Mouse (Mus musculus) forebrain, embryonic 11.5 days (tissue): ENCODE results near the gene Mrpl22. TPM values are rescaled to one million over a fixed set of nuclear protein-coding genes. Genes with fewer than 3 reads are reported as not detected.
A peak's percentile ranks its signal among the peaks of the same experiment; 100 is the strongest.
"Not testable (repeated sequence)": the region's sequence is repeated elsewhere in the genome, so short reads cannot be mapped to it uniquely, and the experiment has no call there.

Source experiments
- ATAC-seq: fragments of 200-750 bp; cut with Nextera tagmentation; replicated peaks from 2 replicates; pipeline ENCODE4 v1.8.0; 2017; ENCODE audit warnings: moderate TSS enrichment; ENCODE audit not compliant: low FRiP score
- DNase-seq: peaks from one replicate; pipeline ENCODE4 v3.0.0-alpha.2; 2017; ENCODE audit warnings: low spot score
- H3K27ac ChIP-seq: fragments of 300-500 bp; sonication (generic); 2 replicates; pipeline ENCODE4 v1.5.1; 2014; ENCODE audit warnings: low read depth, low read length
- H3K27me3 ChIP-seq: fragments of 300-500 bp; sonication (generic); 2 replicates; pipeline ENCODE4 v1.6.1; 2014; ENCODE audit warnings: mild to moderate bottlenecking, low read length, mixed read lengths; ENCODE audit not compliant: control insufficient read depth, insufficient read depth
- H3K36me3 ChIP-seq: fragments of 300-500 bp; sonication (generic); 2 replicates; pipeline ENCODE4 v1.6.1; 2014; ENCODE audit warnings: mild to moderate bottlenecking, low read length, moderate library complexity, mixed read lengths; ENCODE audit not compliant: control insufficient read depth, insufficient read depth
- H3K4me1 ChIP-seq: fragments of 300-500 bp; sonication (generic); replicated peaks from 2 replicates; pipeline ENCODE4 v1.6.1; 2014; ENCODE audit warnings: low read length, mixed read lengths; ENCODE audit not compliant: control insufficient read depth, insufficient read depth
- H3K4me2 ChIP-seq: fragments of 300-500 bp; sonication (generic); 2 replicates; pipeline ENCODE4 v1.6.1; 2014; ENCODE audit warnings: low read depth, mild to moderate bottlenecking, low read length, moderate library complexity, mixed read lengths; ENCODE audit not compliant: severe bottlenecking
- H3K4me3 ChIP-seq: fragments of 300-500 bp; sonication (generic); 2 replicates; pipeline ENCODE4 v1.5.1; 2014; ENCODE audit warnings: low read depth, low read length
- H3K9ac ChIP-seq: fragments of 300-500 bp; sonication (generic); 2 replicates; pipeline ENCODE4 v1.6.1; 2014; ENCODE audit warnings: low read length
- H3K9me3 ChIP-seq: fragments of 300-500 bp; sonication (generic); 2 replicates; pipeline ENCODE4 v1.6.1; 2016; ENCODE audit warnings: low read length, mixed read lengths; ENCODE audit not compliant: control insufficient read depth
- WGBS: fragments of 180-500 bp; shearing (Covaris S2); extraction: QIAGEN DNeasy Blood & Tissue Kit; methylation state at CpG from one replicate; pipeline ENCODE4 v1.1.7; 2014; 5-methylcytosine and 5-hydroxymethylcytosine counted together
- polyA plus RNA-seq: library from polyadenylated mRNA; unstranded; fragments of >200 nt; fragmentation: Nextera tagmentation; extraction: Ambion mirVana; gene quantifications from 2 replicates; pipeline ENCODE4 v1.2.1, GENCODE M21; 2014

Gene Mrpl22
- polyA plus RNA-seq, 1 experiment from 2014 or later: 119 TPM

DNA sequence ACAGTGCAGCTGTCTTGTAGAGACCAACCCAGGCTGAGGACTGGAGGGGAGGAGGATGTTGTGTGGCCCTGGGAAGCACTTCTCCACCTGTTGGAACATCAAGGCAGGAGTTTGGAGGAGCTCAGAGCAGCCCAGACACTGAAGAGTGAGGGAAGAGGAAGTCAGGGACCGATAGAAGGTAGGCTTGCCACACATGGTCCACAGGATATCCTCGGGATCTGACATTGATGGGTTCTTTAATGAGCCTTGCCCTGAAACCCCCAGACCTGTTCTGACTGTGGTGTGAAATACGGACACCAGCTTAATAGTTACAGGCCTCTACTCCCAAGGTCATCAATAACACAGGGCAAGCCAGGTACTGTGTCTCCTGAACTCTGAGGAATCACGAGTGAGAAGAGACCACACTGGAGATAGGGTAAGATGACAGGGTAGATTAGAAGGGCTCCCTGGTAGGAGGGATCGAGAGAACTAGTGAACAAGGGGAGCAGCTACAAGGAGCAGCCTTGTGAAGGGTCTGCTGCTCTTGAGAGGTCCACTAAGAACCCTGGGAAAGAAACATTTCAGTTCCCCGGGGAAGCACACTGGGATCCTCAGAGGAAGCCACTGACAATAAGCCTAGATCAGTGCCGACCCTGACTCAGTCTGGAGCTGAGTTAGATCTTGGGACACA lies 42.3 kb downstream of the Mrpl22 start:
- ATAC-seq (no peak), DNase-seq (no peak)
- Histone ChIP-seq H3K27me3 (no peaks in the 10 kb centered on the region), H3K9ac (no peak overlapping the region), H3K4me1 (no peaks in the 10 kb centered on the region; the same call in 1 of the 2 replicates), H3K4me3 (no peak overlapping the region), H3K27ac (no peak overlapping the region), H3K4me2 (no peak overlapping the region), H3K9me3 (no peaks in the 10 kb centered on the region), H3K36me3 (no peaks in the 10 kb centered on the region)
- 87% methylated on average over 7 of the region's 7 CpGs for WGBS

GRCm38 (mm10) chr11:58214391-58215048 lies 43.1 kb downstream of the Mrpl22 start:
- Histone ChIP-seq H3K36me3 (no peaks in the 10 kb centered on the region), H3K4me3 (peak overlapping the region; percentile 17; the same call in 1 of the 2 replicates), H3K4me1 (no peaks in the 10 kb centered on the region; the same call in 1 of the 2 replicates), H3K9me3 (no peaks in the 10 kb centered on the region), H3K4me2 (no peak overlapping the region), H3K27ac (no peak overlapping the region), H3K9ac (peak overlapping the region; percentile 35), H3K27me3 (no peaks in the 10 kb centered on the region)
- 49% methylated on average over 16 of the region's 17 CpGs for WGBS
- no peak for DNase-seq
- no peak for ATAC-seq

GRCm38 (mm10) chr11:58215049-58215430 lies 43.6 kb downstream of the Mrpl22 start:
- H3K9me3 ChIP-seq, DNase-seq, H3K27me3 ChIP-seq, H3K4me3 ChIP-seq, H3K36me3 ChIP-seq, ATAC-seq, H3K4me2 ChIP-seq, H3K4me1 ChIP-seq, H3K9ac ChIP-seq, H3K27ac ChIP-seq: not testable (repeated sequence)
- 38% methylated on average over 2 of the region's 3 CpGs for WGBS

DNA sequence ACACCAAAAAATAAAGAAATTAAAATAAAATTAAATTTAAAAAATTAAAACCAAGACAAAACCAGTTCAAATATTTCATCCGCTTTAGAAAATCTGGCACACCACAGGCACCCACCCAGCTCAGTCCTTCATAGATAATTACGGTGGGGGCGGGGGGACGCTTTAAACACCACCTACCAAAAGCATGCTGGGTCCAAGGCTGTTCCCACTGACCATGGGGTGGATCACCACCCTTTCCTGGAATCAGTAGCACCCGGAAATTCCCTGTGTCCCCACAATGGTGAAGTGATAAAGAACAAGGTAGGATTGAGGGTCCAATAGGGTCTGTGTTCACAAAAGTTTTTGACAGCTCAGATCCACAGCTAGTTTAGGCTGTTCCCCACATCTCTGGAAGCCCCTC lies 44.4 kb downstream of the Mrpl22 start:
- 80% methylated on average over 5 of the region's 5 CpGs for WGBS
- no peak for ATAC-seq

DNA sequence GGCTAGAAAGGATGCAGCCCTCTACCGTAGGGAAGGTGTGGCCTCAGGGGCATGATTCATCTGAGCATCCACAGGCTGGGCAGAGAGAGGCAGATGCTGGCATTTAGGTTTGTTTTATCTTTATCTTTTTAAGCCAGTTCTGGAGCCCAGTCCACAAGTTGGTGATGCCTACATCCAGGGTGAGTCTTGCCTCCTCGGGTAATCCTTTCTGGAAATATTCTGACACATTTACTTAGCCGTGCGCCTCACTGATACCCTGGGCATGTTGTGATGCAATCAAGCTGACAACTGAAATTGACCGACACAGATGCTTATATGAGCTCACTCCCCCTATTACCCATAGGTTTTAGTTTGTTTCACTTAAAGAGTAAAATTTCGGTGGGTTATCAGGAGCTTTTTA lies 45.4 kb downstream of the Mrpl22 start:
- Histone ChIP-seq H3K27me3 (no peaks in the 10 kb centered on the region), H3K4me2 (no peak overlapping the region), H3K27ac (no peak overlapping the region), H3K4me1 (no peaks in the 10 kb centered on the region), H3K4me3 (no peak overlapping the region), H3K36me3 (no peaks in the 10 kb centered on the region), H3K9ac (no peak overlapping the region), H3K9me3 (no peaks in the 10 kb centered on the region)
- WGBS: 87% methylated on average over 6 of the region's 6 CpGs
- no peak for ATAC-seq
- no peak for DNase-seq

More for the DNA sequence above, 44.4 kb downstream of the Mrpl22 start:
- H3K9ac ChIP-seq: no peak overlapping the region
- H3K4me3 ChIP-seq: no peak overlapping the region
- H3K9me3 ChIP-seq: no peaks in the 10 kb centered on the region
- H3K27ac ChIP-seq: no peak overlapping the region
- H3K4me2 ChIP-seq: no peak overlapping the region
- no peaks in the 10 kb centered on the region for H3K27me3 ChIP-seq
- DNase-seq: no peak
- no peaks in the 10 kb centered on the region; the same call in 1 of the 2 replicates for H3K4me1 ChIP-seq
- H3K36me3 ChIP-seq: no peaks in the 10 kb centered on the region

DNA sequence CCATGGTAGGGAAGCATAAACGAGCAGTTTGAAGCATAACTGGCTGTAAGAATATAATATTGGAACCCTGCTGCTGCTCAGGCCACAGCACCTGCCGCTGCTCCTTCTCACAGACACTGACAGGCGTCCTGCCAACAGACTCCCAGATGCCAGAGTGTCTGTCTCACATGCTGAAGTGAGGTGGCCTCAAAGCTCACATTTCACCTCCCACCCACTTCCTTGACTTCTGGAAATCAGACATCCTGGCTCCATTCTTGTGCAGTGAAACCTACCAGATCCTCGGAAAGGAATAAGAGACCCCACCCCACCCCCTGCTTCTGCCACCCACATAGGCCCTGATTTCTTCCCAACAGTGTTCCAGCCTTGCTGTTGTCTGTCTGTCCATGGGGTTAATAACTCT lies 52.3 kb downstream of the Mrpl22 start:
- H3K4me1 ChIP-seq: no peaks in the 10 kb centered on the region
- no peak overlapping the region for H3K9ac ChIP-seq
- no peak overlapping the region for H3K4me3 ChIP-seq
- H3K4me2 ChIP-seq: no peak overlapping the region
- no peaks in the 10 kb centered on the region for H3K9me3 ChIP-seq
- H3K27me3 ChIP-seq: no peaks in the 10 kb centered on the region
- ATAC-seq (no peak), DNase-seq (no peak)
- no peaks in the 10 kb centered on the region for H3K36me3 ChIP-seq
- H3K27ac ChIP-seq: no peak overlapping the region
- WGBS: 64% methylated on average over 4 of the region's 4 CpGs

DNA sequence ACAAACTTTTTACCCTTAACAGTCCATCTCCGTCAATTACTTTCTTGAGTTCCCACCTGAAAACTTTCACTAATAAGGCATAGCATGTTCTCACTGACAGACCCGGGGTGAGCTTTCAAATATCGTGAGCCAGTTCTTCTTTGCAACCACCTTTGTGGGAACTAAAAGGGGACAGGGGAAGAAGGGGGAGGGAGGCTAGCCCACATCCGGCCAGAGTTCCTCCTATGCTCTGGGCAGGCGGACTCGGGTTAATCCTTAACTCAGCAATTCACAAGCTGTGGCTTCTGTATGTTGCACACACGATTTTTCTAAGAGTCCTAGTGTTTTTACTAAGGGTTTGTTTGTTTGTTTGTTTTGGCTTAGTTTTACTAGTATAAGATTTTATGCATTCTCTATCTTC lies 52.9 kb downstream of the Mrpl22 start:
- Histone ChIP-seq H3K4me2 (no peak overlapping the region), H3K4me1 (no peaks in the 10 kb centered on the region), H3K27me3 (no peaks in the 10 kb centered on the region), H3K9ac (no peak overlapping the region), H3K4me3 (no peak overlapping the region), H3K27ac (no peak overlapping the region), H3K36me3 (no peaks in the 10 kb centered on the region), H3K9me3 (no peaks in the 10 kb centered on the region)
- 75% methylated on average over 7 of the region's 7 CpGs for WGBS
- no peak for DNase-seq
- ATAC-seq: no peak

GRCm38 (mm10) chr11:58224872-58225271 lies 53.4 kb downstream of the Mrpl22 start:
- H3K9ac ChIP-seq, H3K4me2 ChIP-seq, H3K36me3 ChIP-seq, H3K4me1 ChIP-seq, DNase-seq, H3K27ac ChIP-seq, H3K9me3 ChIP-seq, H3K4me3 ChIP-seq, H3K27me3 ChIP-seq, ATAC-seq: not testable (repeated sequence)
- WGBS: 82% methylated on average over 2 of the region's 2 CpGs

DNA sequence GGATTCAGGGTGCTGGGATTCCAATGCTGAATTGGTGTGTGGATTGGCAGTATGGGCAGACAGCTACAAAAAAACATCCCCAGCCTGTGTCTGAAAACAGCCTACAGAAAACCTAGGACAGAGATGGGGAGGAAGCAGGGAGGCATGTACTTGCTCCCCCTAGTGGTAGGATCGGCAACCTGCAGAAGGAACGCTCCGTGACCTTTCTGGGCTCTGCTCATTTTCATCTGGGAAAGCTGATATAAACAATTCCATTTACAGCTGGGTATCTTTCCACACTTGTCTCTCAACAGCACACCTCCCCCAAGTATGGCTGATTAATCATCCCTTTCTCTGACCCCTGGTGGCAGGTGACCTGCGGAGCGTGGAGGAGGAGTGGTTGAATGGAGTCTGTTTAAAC lies 54.2 kb downstream of the Mrpl22 start:
- no peak overlapping the region for H3K9ac ChIP-seq
- ATAC-seq (no peak), DNase-seq (peak; percentile 82)
- no peaks in the 10 kb centered on the region for H3K9me3 ChIP-seq
- 9% methylated on average over 5 of the region's 5 CpGs for WGBS
- no peak overlapping the region for H3K4me2 ChIP-seq
- no peak overlapping the region for H3K27ac ChIP-seq
- H3K36me3 ChIP-seq: no peaks in the 10 kb centered on the region
- no peaks in the 10 kb centered on the region for H3K27me3 ChIP-seq
- H3K4me3 ChIP-seq: no peak overlapping the region
- no peaks in the 10 kb centered on the region for H3K4me1 ChIP-seq
